Mouse (Mus musculus) thymus, postnatal 25 days (tissue): ENCODE data around the gene Csl.

ENCODE experiments used
- DNase-seq: peaks from one replicate; pipeline ENCODE4 v3.0.0; 2022

The Csl gene

DNA sequence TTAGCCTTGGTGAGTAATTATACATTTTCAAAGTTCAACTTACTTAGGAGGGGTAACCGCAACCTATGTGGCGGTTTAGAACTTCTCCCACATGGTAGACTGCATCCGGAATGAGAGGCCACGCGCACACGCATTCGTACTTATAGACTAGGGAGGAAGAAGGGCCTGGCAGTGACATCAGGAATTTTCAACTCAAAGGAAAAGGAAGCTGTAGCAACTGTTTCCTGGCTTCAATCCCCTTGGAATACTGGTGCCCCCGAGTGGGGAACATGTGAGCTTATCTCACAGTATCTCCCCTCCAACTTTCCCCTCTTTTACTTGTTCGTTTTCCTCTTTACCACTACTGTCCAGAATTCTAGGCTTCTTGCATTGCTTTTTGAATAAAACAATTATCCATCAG is at the start of gene Csl:
TSS of gene Csl (minus strand) at position 101 of the 400 bp plus-strand sequence.
- DNase-seq = no peak

DNA sequence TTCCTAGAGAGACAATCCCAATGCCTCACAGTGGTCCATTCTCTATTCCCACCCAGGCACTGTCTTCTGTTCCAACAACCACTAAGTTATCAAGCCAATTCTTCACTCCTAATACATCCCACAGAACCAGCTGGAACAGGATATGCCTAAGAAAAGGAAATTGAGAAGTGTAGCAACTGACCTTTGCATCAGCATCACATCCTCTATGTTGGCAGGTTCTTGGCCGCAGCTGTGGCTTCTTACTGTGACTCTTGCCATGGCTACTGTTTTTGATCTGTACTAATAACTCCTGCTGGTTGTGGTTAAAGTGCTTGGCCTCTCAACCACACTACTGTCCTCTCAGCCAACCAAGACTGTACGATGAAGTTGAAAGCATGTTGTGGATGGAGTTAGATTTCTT is 30.0 kb upstream of the Csl start:
- DNase-seq = no peak

DNA sequence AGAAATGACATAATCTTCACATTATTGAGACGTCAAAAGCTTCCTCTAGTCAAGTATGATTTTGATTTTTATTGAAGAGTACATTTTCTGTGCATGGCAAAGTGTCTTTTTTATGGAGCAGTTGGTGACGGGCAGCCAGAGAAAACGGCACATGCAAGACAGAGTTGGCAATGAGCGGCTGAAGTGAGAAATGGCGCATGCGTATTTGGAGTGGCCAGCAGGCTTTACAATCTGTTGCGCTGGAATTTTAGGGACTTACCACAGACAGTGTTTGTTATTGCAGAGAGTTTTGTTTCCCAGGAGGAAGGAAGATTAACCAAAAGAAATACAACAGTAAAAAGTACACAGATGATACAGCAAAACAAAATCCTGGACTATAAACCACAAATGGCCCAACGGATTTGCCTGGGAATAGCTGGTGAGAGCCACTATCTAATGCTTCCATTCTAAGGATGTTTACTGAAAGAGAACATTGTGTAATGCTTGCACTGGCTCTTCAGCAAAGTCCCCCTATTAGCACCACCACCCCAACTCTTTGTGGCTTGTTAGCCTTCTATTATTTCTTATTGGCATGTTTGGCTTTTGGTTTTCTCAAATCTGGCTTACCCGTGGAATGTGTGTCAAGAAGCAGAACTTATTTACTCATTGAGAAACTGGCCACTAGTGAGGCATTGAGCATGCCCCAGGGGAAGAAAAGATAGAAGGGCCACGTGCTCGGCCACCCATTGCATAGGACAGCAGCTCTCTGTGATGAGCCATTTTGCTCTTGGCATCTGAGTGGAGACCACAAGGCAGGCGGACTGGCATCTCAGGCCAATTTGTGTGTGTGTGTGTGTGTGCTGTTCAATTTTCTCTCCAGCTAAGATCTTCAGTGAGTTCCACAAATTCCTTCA is 15.0 kb upstream of the Csl start:
- DNase-seq = no peak

DNA sequence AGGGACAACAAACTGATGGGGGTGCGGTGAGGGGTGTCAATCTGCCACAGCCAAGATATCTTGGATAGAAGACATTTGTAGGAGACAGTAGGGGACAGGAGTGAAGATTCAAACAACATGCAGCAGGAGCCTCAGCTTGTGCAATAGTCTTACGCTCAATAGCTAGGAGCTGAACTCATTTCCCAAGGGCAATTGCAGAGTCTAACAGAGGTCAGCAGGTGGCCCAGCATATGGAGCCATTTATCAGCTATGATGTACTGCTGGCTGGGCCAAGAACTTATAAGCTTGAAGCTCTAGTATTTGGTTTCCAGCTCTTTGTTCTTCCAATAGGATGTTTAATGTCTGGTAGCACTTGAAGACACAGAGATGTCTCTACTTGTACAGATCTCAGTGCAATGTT is 9.3 kb downstream of the Csl start:
- no peak for DNase-seq

DNA sequence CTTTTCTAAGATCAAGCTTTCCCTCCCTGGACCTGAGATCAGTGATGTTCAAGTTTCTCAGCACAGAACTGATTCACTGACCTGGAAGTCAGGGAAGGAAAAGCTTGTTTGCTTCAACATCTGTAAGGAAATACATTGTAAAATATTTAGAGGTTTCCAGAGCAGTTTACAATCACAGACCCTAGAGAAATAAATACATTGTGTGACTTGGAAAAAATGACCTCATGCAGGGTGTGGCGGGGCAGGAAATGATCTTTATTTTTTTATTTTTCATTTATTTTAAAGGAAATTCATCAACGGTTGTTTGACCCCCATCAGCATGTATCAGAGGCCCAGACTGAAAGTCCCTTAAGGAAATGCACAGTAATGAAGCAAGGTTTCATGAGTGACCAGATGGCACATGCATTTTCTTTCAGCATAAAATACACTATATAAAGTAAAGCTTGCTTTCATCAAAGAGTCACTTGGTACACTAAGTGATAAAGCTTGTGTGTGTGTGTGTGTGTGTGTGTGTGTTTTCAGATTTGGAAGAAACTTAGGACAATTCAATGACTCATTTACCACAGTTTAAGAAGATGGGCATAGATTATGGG is 10.7 kb downstream of the Csl start:
- DNase-seq = no peak

DNA sequence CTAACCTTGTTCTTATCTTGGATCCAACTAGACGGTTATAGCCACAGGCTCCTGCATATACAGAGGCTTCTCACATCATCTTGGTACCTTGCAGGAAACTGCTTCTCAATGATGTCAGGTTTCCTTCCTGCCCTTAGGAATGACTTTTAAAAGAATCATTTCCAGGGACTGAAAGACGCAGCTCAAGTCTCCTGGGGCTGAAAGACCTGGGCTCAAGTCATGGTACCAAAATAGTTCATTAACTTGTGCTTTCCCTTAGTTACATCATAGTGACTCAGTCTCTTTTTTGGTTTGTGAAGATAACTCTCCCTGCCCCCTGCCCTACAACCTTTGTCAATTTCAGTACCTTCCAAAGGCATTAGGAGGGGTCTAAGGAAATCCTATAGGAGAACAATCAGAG is 11.4 kb downstream of the Csl start:
- no peak for DNase-seq

DNA sequence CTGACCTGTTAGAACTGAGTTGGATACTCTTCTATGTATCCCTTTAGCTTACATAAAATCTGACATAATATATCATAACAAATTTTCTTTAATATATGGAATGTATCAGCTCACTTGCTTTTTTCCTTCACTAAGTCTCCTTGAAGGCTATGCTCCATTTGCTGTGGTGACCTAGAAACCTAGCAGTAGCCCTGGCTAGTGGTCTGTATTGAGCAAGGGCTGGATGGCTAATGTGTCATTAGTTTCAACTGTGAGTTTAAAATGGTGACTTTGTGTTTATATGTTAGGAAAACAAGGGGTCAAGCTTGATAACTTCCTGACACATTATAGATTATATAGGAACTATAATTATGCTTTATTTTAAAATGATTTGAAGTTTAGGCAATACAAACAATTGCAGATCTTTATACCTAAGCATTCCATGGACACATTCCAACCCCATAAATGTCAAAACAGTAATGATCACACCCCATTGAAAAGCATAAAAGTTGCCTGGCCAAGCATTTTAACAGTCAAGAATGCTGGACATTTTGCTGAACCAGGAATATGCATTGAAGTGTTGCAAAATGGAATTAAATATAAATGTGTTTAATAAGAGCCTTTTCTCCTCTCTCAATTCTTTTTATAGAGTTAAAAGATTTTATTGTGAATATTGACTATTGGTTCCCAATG is 17.7 kb downstream of the Csl start:
- no peak for DNase-seq

DNA sequence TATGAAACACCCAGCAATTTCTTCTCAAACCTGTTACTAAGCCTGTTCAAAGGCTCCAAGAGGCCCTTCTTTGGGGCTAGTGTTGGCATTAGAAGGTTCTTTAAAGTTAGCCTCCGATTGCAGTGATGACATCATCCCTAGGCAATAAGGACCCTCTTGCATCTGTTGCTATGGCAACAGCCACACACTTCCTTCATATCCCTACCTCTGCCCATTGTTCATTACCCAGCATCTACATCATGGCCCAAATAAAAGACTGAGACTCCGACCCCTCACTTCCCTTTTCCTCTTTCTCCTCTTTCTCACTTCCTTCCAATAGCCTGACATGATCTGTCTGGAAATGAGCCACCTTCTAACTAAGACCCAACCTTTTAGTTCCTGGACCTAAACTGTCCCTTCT is 46.3 kb downstream of the Csl start:
- DNase-seq = no peak

DNA sequence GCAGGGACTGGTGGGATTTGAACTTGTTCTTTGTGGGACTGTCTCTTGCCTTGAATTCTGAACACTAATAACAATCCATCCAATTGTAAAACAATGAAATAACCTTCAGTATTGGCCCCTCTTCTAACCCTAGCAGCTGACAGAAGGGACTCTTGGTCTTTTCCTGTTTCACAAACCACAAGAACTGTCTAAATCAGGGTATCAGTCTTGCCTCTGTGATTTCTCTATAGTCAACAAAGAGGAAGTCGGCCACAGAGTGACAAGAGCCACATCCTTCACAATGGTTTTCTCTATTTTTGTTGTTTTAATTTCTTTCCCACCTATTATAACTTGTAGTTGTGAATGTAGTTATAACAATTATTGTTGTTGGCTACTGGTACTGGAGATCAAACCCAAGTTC is 47.9 kb downstream of the Csl start:
- DNase-seq = no peak
